Mouse (Mus musculus) liver, embryonic 11.5 days (tissue): ENCODE measurements around the gene Cpn1. TPM values are rescaled to one million over a fixed set of nuclear protein-coding genes. Genes with fewer than 3 reads are reported as not detected.
A peak's percentile ranks its signal among the peaks of the same experiment; 100 is the strongest.

Experiments
- ATAC-seq: fragments of 200-750 bp; cut with Nextera tagmentation; replicated peaks from 2 replicates; pipeline ENCODE4 v1.8.0; 2017; ENCODE audit warnings: moderate number of reproducible peaks, mild to moderate bottlenecking, moderate TSS enrichment, moderate library complexity; ENCODE audit not compliant: low FRiP score
- DNase-seq: peaks from one replicate; pipeline ENCODE4 v3.0.0-alpha.2; 2017; ENCODE audit warnings: low spot score
- H3K27ac ChIP-seq: fragments of 300-500 bp; sonication (generic); 2 replicates; pipeline ENCODE4 v1.5.1; 2014; ENCODE audit warnings: mild to moderate bottlenecking, low read depth, low read length, control low read depth
- H3K27me3 ChIP-seq: fragments of 300-500 bp; sonication (generic); replicated peaks from 2 replicates; pipeline ENCODE4 v1.6.1; 2014; ENCODE audit warnings: low read length, mixed read lengths; ENCODE audit not compliant: control insufficient read depth, insufficient read depth
- H3K36me3 ChIP-seq: fragments of 300-500 bp; sonication (generic); 2 replicates; pipeline ENCODE4 v1.6.1; 2014; ENCODE audit warnings: mild to moderate bottlenecking, low read length, moderate library complexity, mixed read lengths; ENCODE audit not compliant: control insufficient read depth, insufficient read depth
- H3K4me1 ChIP-seq: fragments of 300-500 bp; sonication (generic); replicated peaks from 2 replicates; pipeline ENCODE4 v1.6.1; 2014; ENCODE audit warnings: low read length, mixed read lengths; ENCODE audit not compliant: control insufficient read depth, insufficient read depth
- H3K4me2 ChIP-seq: fragments of 300-500 bp; sonication (generic); 2 replicates; pipeline ENCODE4 v1.6.1; 2014; ENCODE audit warnings: mild to moderate bottlenecking, control low read depth, moderate library complexity
- H3K4me3 ChIP-seq: fragments of 300-500 bp; sonication (generic); 2 replicates; pipeline ENCODE4 v1.5.1; 2014; ENCODE audit warnings: low read depth, low read length, control low read depth
- H3K9ac ChIP-seq: fragments of 300-500 bp; sonication (generic); 2 replicates; pipeline ENCODE4 v1.6.1; 2014; ENCODE audit warnings: low read depth, low read length, control low read depth
- H3K9me3 ChIP-seq: fragments of 300-500 bp; sonication (generic); 2 replicates; pipeline ENCODE4 v1.6.1; 2016; ENCODE audit warnings: low read length, inconsistent platforms, mixed read lengths; ENCODE audit not compliant: control insufficient read depth
- WGBS: fragments of 180-500 bp; shearing (Covaris S2); extraction: QIAGEN DNeasy Blood & Tissue Kit; methylation state at CpG from one replicate; pipeline ENCODE4 v1.1.7; 2014; 5-methylcytosine and 5-hydroxymethylcytosine counted together
- polyA plus RNA-seq: library from polyadenylated mRNA; unstranded; fragments of >200 nt; fragmentation: Nextera tagmentation; extraction: Ambion mirVana; gene quantifications from 2 replicates; pipeline ENCODE4 v1.2.1, GENCODE M21; 2014

Gene Cpn1
- polyA plus RNA-seq, 1 experiment from 2014 or later: 53.7 TPM

GRCm38 (mm10) chr19:43926141-43926987 lies 60.0 kb downstream of the Cpn1 start:
- ATAC-seq: no peak
- H3K9ac ChIP-seq: no peak overlapping the region
- H3K4me1 ChIP-seq: peaks cover 7% of the 10 kb centered on the region; the same call in 1 of the 2 replicates
- H3K27ac ChIP-seq: no peak overlapping the region
- no peaks in the 10 kb centered on the region for H3K36me3 ChIP-seq
- 73% methylated on average over 10 of the region's 10 CpGs for WGBS
- no peaks in the 10 kb centered on the region for H3K9me3 ChIP-seq
- no peak for DNase-seq
- no peak overlapping the region for H3K4me3 ChIP-seq
- H3K4me2 ChIP-seq: no peak overlapping the region
- no peaks in the 10 kb centered on the region for H3K27me3 ChIP-seq

GRCm38 (mm10) chr19:43924361-43924760 lies 62.0 kb downstream of the Cpn1 start:
- WGBS: 73% methylated on average over 8 of the region's 8 CpGs
- no peak for DNase-seq

DNA sequence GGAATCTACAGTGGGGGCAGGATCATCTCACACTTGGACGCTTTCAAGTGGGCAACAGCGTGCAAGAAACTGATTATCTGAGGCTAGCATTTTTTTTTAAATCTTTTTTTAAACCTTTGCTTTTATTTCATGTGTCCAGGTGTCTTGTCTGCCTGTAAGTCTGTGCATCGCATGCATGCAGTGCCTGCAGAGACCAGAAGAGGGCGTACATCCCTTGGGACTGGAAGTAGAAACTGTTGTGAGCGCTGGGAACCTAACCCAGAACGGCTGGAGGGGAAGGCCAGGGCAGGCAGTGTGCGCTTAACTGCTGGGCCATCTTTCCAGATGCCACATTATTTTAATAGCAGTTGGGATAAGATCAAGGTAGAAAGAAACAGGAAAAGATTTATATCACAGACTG lies 63.4 kb downstream of the Cpn1 start:
- 89% methylated on average over 7 of the region's 7 CpGs for WGBS
- H3K4me3 ChIP-seq: no peak overlapping the region
- ATAC-seq (no peak), DNase-seq (no peak)
- H3K9me3 ChIP-seq: no peaks in the 10 kb centered on the region
- H3K4me2 ChIP-seq: no peak overlapping the region
- H3K9ac ChIP-seq: no peak overlapping the region
- H3K27me3 ChIP-seq: no peaks in the 10 kb centered on the region
- H3K36me3 ChIP-seq: no peaks in the 10 kb centered on the region
- H3K27ac ChIP-seq: no peak overlapping the region
- peaks cover 16% of the 10 kb centered on the region for H3K4me1 ChIP-seq

More at GRCm38 (mm10) chr19:43924361-43924760, 62.0 kb downstream of the Cpn1 start:
- Histone ChIP-seq H3K4me2 (no peak overlapping the region), H3K36me3 (no peaks in the 10 kb centered on the region), H3K27ac (no peak overlapping the region), H3K4me1 (peaks cover 16% of the 10 kb centered on the region), H3K27me3 (no peaks in the 10 kb centered on the region), H3K4me3 (no peak overlapping the region), H3K9ac (no peak overlapping the region), H3K9me3 (no peaks in the 10 kb centered on the region)
- no peak for ATAC-seq

DNA sequence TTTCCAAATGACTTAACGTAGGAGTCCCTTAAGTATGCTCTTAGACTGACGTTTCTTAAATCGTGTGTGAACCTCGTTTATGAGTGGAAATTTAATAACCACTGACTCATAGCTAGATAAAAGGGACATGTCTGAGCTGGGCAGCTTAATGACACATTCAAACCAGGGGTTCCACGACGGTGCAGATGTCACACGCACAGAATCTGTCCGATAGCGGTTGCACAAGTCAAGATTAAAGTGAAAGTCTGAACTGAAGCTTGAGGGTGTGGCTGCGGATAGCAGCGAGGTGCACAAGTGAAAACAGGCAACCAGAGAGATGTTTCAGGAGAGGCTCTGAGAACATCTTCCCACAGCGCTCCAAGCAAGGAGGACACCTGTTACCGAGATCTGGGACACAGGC lies 64.9 kb downstream of the Cpn1 start:
- Histone ChIP-seq H3K36me3 (no peaks in the 10 kb centered on the region), H3K4me2 (peak overlapping the region; percentile 61)

DNA sequence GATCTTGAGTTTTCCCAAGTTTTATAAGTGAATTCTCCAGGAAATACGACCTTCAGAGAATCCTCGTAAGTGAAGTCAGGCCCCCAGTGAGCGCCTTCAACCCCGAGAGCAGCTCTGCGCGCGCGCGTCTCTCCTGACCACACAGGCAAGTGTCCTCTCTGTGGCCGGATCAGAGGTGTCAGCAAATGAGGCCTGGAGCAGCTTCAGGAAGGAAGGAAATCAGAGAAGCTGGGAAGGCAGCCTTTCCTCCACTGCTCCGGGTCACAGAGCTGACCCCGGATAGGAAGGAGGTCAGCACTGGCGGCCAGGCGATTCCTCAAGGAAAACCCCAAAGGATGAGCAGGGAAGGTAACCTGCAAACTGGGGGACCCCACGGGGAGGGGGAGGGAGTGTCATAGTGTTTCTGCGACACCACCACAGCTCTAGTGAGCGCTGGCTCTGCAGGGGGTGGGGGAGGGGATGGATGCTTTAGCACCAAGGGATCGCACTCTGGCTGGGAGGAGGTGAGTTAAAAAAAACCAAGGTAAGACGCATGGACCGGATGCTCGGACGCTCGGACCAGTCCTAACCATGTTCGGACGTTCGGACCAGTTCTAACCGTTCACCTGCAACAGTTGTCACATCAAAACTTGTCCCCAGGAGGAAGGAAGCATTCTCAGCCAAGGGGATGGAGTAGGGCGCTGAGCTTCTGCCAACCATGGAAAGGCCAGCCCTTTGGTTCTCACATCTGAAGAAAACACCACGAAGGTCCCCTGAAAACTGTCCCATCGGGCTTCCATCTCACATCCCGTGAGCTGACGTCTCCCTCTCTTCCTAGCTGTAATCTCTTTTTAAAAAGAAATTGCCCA lies 65.7 kb downstream of the Cpn1 start:
- H3K36me3 ChIP-seq: no peaks in the 10 kb centered on the region
- DNase-seq: no peak
- ATAC-seq: no peak
- WGBS: 12% methylated on average over 32 of the region's 32 CpGs
- peak overlapping the region; percentile 61 for H3K4me2 ChIP-seq
- H3K27me3 ChIP-seq: no peaks in the 10 kb centered on the region
- no peak overlapping the region for H3K27ac ChIP-seq
- H3K4me1 ChIP-seq: peaks cover 24% of the 10 kb centered on the region
- H3K9ac ChIP-seq: 0 out of 2 replicates have a peak overlapping the region, but pooled peaks have one; percentile 14
- peak overlapping the region; percentile 37 for H3K4me3 ChIP-seq
- no peaks in the 10 kb centered on the region for H3K9me3 ChIP-seq

More for the DNA sequence above, 64.9 kb downstream of the Cpn1 start:
- no peak overlapping the region for H3K9ac ChIP-seq
- WGBS: 38% methylated on average over 13 of the region's 13 CpGs
- DNase-seq (no peak), ATAC-seq (no peak)
- no peak overlapping the region for H3K27ac ChIP-seq
- H3K4me1 ChIP-seq: peaks cover 24% of the 10 kb centered on the region
- H3K27me3 ChIP-seq: no peaks in the 10 kb centered on the region
- no peaks in the 10 kb centered on the region for H3K9me3 ChIP-seq
- H3K4me3 ChIP-seq: no peak overlapping the region

GRCm38 (mm10) chr19:43919841-43920240 lies 66.5 kb downstream of the Cpn1 start:
- no peak overlapping the region; the same call in 1 of the 2 replicates for H3K4me2 ChIP-seq
- H3K9me3 ChIP-seq: no peaks in the 10 kb centered on the region
- peaks cover 24% of the 10 kb centered on the region for H3K4me1 ChIP-seq
- ATAC-seq (no peak), DNase-seq (no peak)
- H3K36me3 ChIP-seq: no peaks in the 10 kb centered on the region
- H3K4me3 ChIP-seq: no peak overlapping the region
- 81% methylated on average over 4 of the region's 4 CpGs for WGBS
- no peaks in the 10 kb centered on the region for H3K27me3 ChIP-seq
- no peak overlapping the region; the same call in 1 of the 2 replicates for H3K27ac ChIP-seq
- no peak overlapping the region for H3K9ac ChIP-seq

DNA sequence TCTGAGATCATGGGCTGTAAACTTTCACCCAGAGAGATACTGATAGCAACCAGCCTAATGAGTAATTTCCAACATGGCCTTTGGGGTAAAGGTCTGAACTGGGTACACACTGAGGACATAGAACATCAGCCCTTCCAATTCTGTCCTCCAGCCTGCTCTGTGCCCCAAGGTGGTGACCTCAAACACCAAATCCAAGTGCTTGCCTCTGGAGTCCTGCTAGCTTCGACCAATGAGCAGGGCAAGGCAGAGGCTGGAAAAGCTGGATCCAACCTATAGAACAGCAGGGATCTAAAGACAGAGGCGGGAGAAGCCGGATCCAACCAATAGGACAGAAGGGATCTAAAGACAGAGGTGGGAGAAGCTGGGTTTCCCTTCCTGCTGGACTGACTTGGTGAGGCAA lies 67.5 kb downstream of the Cpn1 start:
- no peak for ATAC-seq

DNA sequence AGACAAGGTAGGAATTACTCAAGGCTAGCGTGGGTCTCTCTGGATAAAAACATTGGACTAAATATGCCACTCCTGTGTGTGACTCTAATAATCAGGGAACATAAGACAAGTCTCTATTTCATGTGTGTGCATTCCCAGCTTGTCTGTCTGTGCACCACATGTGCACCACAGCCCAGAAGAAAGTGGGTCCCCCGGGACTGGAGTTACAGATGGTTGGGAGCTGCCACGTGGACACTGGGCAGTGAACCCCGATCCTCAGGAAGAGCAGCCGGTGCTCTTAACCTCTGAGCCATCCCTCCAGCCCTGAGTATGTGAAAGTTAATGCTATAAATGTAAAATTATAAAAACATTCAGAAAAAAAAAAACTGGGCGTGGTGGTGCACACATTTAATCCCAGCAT lies 68.6 kb downstream of the Cpn1 start:
- H3K9me3 ChIP-seq: no peaks in the 10 kb centered on the region
- no peak overlapping the region for H3K4me2 ChIP-seq
- H3K27me3 ChIP-seq: no peaks in the 10 kb centered on the region
- DNase-seq: no peak
- no peaks in the 10 kb centered on the region for H3K36me3 ChIP-seq
- H3K9ac ChIP-seq: no peak overlapping the region
- no peak overlapping the region for H3K4me3 ChIP-seq
- H3K4me1 ChIP-seq: peaks cover 24% of the 10 kb centered on the region
- no peak overlapping the region for H3K27ac ChIP-seq
- WGBS: 83% methylated on average over 6 of the region's 6 CpGs
- ATAC-seq: no peak

More for the DNA sequence above, 67.5 kb downstream of the Cpn1 start:
- 79% methylated on average over 3 of the region's 3 CpGs for WGBS
- H3K36me3 ChIP-seq: no peaks in the 10 kb centered on the region
- DNase-seq: no peak
- H3K27me3 ChIP-seq: no peaks in the 10 kb centered on the region
- H3K4me2 ChIP-seq: no peak overlapping the region
- no peak overlapping the region for H3K4me3 ChIP-seq
- no peak overlapping the region for H3K9ac ChIP-seq
- no peaks in the 10 kb centered on the region for H3K9me3 ChIP-seq
- H3K4me1 ChIP-seq: peaks cover 24% of the 10 kb centered on the region
- no peak overlapping the region for H3K27ac ChIP-seq
